Mouse (Mus musculus) MEL (cell line): ENCODE data around the gene Cpeb1. TPM values are rescaled to one million over a fixed set of nuclear protein-coding genes. Genes with fewer than 3 reads are reported as not detected.

Source experiments
- DNase-seq: peaks from one replicate; pipeline ENCODE4 v3.0.0; 2011; ENCODE audit warnings: low read depth, low spot score
- H3K27ac ChIP-seq: 2 replicates; pipeline ENCODE4 v1.5.1; 2012; ENCODE audit warnings: low read depth, mild to moderate bottlenecking, control low read depth, low read length, moderate library complexity; ENCODE audit not compliant: control insufficient read depth
- H3K27me3 ChIP-seq, 2 experiments: fragments of 150-350 bp in 1 of 2; sonication (generic) in 1 of 2; 2 replicates each; pipeline ENCODE4 v1.6.1; 2012; ENCODE audit warnings: low read length in 2 of 2, mild to moderate bottlenecking in 2 of 2, improper control_type of control experiment in 1 of 2, moderate library complexity in 1 of 2; ENCODE audit not compliant: insufficient read depth in 2 of 2, control insufficient read depth in 1 of 2
- H3K36me3 ChIP-seq, 2 experiments: 2 replicates each; pipeline ENCODE4 v1.6.1; 2012 to 2014; ENCODE audit warnings: low read length in 2 of 2, improper control_type of control experiment in 1 of 2, inconsistent platforms in 1 of 2, mild to moderate bottlenecking in 1 of 2; ENCODE audit not compliant: insufficient read depth in 2 of 2, control insufficient read depth in 1 of 2
- H3K4me1 ChIP-seq, 2 experiments: fragments of 150-350 bp in 1 of 2; sonication (generic) in 1 of 2; 2 replicates each; pipeline ENCODE4 v1.6.1; 2012; ENCODE audit warnings: low read length in 2 of 2, improper control_type of control experiment in 1 of 2, mild to moderate bottlenecking in 1 of 2; ENCODE audit not compliant: insufficient read depth in 2 of 2, control insufficient read depth in 1 of 2
- H3K4me3 ChIP-seq, 2 experiments: fragments of 150-350 bp in 1 of 2; sonication (generic) in 1 of 2; 2 replicates each; pipeline ENCODE4 v1.5.1; 2012; ENCODE audit warnings: low read depth in 2 of 2, low read length in 2 of 2, mild to moderate bottlenecking in 2 of 2, moderate library complexity in 2 of 2, control low read depth in 1 of 2, improper control_type of control experiment in 1 of 2; ENCODE audit not compliant: control insufficient read depth in 1 of 2, insufficient read depth in 1 of 2
- H3K79me2 ChIP-seq: 2 replicates; pipeline ENCODE4 v1.6.1; 2012; ENCODE audit warnings: mild to moderate bottlenecking, low read length, moderate library complexity; ENCODE audit not compliant: control insufficient read depth, poor library complexity, insufficient read depth
- H3K9ac ChIP-seq: 2 replicates; pipeline ENCODE4 v1.6.1; 2012; ENCODE audit warnings: low read depth, mild to moderate bottlenecking, control low read depth, low read length, moderate library complexity; ENCODE audit not compliant: control insufficient read depth, poor library complexity, severe bottlenecking
- H3K9me3 ChIP-seq: fragments of 150-350 bp; sonication (generic); replicated peaks from 2 replicates; pipeline ENCODE4 v1.6.1; 2012; ENCODE audit warnings: mild to moderate bottlenecking, low read length, improper control_type of control experiment, moderate library complexity; ENCODE audit not compliant: insufficient read depth
- BHLHE40 ChIP-seq: IDR thresholded peaks from 2 replicates; pipeline ENCODE4 v1.6.1; 2012; ENCODE audit warnings: low read depth, mild to moderate bottlenecking, inconsistent platforms, low read length, improper control_type of control experiment, borderline replicate concordance
- CHD2 ChIP-seq: IDR thresholded peaks from 2 replicates; pipeline ENCODE4 v1.6.1; 2011; ENCODE audit warnings: low read length, improper control_type of control experiment
- EP300 ChIP-seq, 2 experiments: IDR thresholded peaks; 2 replicates each; pipeline ENCODE4 v1.6.1; 2011; ENCODE audit warnings: improper control_type of control experiment in 2 of 2, low read length in 2 of 2, low read depth in 1 of 2, mild to moderate bottlenecking in 1 of 2
- GABPA ChIP-seq: IDR thresholded peaks from 2 replicates; pipeline ENCODE4 v1.6.1; 2012; ENCODE audit warnings: low read depth, mild to moderate bottlenecking, inconsistent platforms, low read length, improper control_type of control experiment, moderate library complexity
- HCFC1 ChIP-seq: IDR thresholded peaks from 2 replicates; pipeline ENCODE4 v1.6.1; 2012; ENCODE audit warnings: low read depth, mild to moderate bottlenecking, inconsistent platforms, low read length, improper control_type of control experiment, moderate library complexity
- JUND ChIP-seq: IDR thresholded peaks from 2 replicates; pipeline ENCODE4 v1.6.1; 2011; ENCODE audit warnings: low read depth, mild to moderate bottlenecking, improper control_type of control experiment, low read length
- KAT2A ChIP-seq: conservative IDR thresholded peaks from 2 replicates; pipeline ENCODE4 v1.6.1; 2012; ENCODE audit warnings: low read depth, low read length, improper control_type of control experiment, inconsistent platforms
- MAX ChIP-seq: IDR thresholded peaks from 2 replicates; pipeline ENCODE4 v1.6.1; 2011; ENCODE audit warnings: low read length, improper control_type of control experiment
- MAZ ChIP-seq: IDR thresholded peaks from 2 replicates; pipeline ENCODE4 v1.6.1; 2012; ENCODE audit warnings: low read depth, mild to moderate bottlenecking, inconsistent platforms, low read length, improper control_type of control experiment
- MXI1 ChIP-seq: IDR thresholded peaks from 2 replicates; pipeline ENCODE4 v1.6.1; 2011; ENCODE audit warnings: mild to moderate bottlenecking, low read depth, low read length, improper control_type of control experiment
- MYC ChIP-seq: IDR thresholded peaks from 2 replicates; pipeline ENCODE4 v1.6.1; 2011; ENCODE audit warnings: low read depth, mild to moderate bottlenecking, low read length, improper control_type of control experiment, moderate library complexity
- POLR2A ChIP-seq, 2 experiments: IDR thresholded peaks; 2 replicates each; pipeline ENCODE4 v1.6.1; 2011 to 2012; ENCODE audit warnings: low read length in 2 of 2, mild to moderate bottlenecking in 2 of 2, control low read depth in 1 of 2, improper control_type of control experiment in 1 of 2, low read depth in 1 of 2, moderate library complexity in 1 of 2; ENCODE audit not compliant: control insufficient read depth in 1 of 2, insufficient read depth in 1 of 2, poor library complexity in 1 of 2
- POLR2AphosphoS5 ChIP-seq: IDR thresholded peaks from 2 replicates; pipeline ENCODE4 v1.6.1; 2012; ENCODE audit warnings: low read depth, borderline replicate concordance, mild to moderate bottlenecking, inconsistent platforms, low read length, moderate library complexity, mixed read lengths
- RAD21 ChIP-seq: IDR thresholded peaks from 2 replicates; pipeline ENCODE4 v1.6.1; 2011; ENCODE audit warnings: mild to moderate bottlenecking, low read depth, low read length, improper control_type of control experiment
- RCOR1 ChIP-seq: IDR thresholded peaks from 2 replicates; pipeline ENCODE4 v1.6.1; 2012; ENCODE audit warnings: low read depth, mild to moderate bottlenecking, inconsistent platforms, low read length, improper control_type of control experiment
- SIN3A ChIP-seq: IDR thresholded peaks from 2 replicates; pipeline ENCODE4 v1.6.1; 2012; ENCODE audit warnings: low read length, improper control_type of control experiment, inconsistent platforms
- SMC3 ChIP-seq: IDR thresholded peaks from 2 replicates; pipeline ENCODE4 v1.6.1; 2011; ENCODE audit warnings: low read depth, low read length, improper control_type of control experiment
- TAL1 ChIP-seq: IDR thresholded peaks from 2 replicates; pipeline ENCODE4 v1.6.1; 2012; ENCODE audit warnings: mild to moderate bottlenecking, inconsistent platforms, low read length, moderate library complexity, mixed read lengths
- TBP ChIP-seq: IDR thresholded peaks from 2 replicates; pipeline ENCODE4 v1.8.0; 2011; ENCODE audit warnings: low read depth, low read length, improper control_type of control experiment
- TCF12 ChIP-seq: IDR thresholded peaks from 2 replicates; pipeline ENCODE4 v1.6.1; 2014; ENCODE audit warnings: low read depth, mild to moderate bottlenecking, inconsistent platforms, low read length, improper control_type of control experiment, moderate library complexity
- USF1 ChIP-seq: IDR thresholded peaks from 2 replicates; pipeline ENCODE4 v1.6.1; 2014; ENCODE audit warnings: low read depth, mild to moderate bottlenecking, inconsistent platforms, low read length, improper control_type of control experiment, moderate library complexity
- USF2 ChIP-seq, 2 experiments: IDR thresholded peaks; 2 replicates each; pipeline ENCODE4 v1.6.1; 2011 to 2012; ENCODE audit warnings: improper control_type of control experiment in 2 of 2, low read length in 2 of 2, borderline replicate concordance in 1 of 2, inconsistent platforms in 1 of 2, low read depth in 1 of 2, mild to moderate bottlenecking in 1 of 2; ENCODE audit not compliant: insufficient read depth in 1 of 2
- ZC3H11A ChIP-seq: IDR thresholded peaks from 2 replicates; pipeline ENCODE4 v1.6.1; 2012; ENCODE audit warnings: low read depth, mild to moderate bottlenecking, inconsistent platforms, low read length, improper control_type of control experiment
- ZKSCAN1 ChIP-seq: IDR thresholded peaks from 2 replicates; pipeline ENCODE4 v1.6.1; 2012; ENCODE audit warnings: low read depth, mild to moderate bottlenecking, inconsistent platforms, low read length, improper control_type of control experiment, moderate library complexity
- ZNF384 ChIP-seq: IDR thresholded peaks from 2 replicates; pipeline ENCODE4 v1.6.1; 2012; ENCODE audit warnings: low read depth, mild to moderate bottlenecking, inconsistent platforms, low read length, improper control_type of control experiment
- polyA plus RNA-seq, 2 experiments: library from polyadenylated mRNA; stranded (reverse) in 1 of 2; unstranded in 1 of 2; fragments of >175 nt in 1 of 2; fragments of >200 nt in 1 of 2; gene quantifications; 2 replicates each; pipeline versions ENCODE4 v1.2.1 to v1.2.4; 2012; ENCODE audit warnings: low replicate concordance in 2 of 2, low read depth in 1 of 2; ENCODE audit not compliant: insufficient read length in 2 of 2, insufficient read depth in 1 of 2, missing spikeins in 1 of 2
- total RNA-seq: library from RNA; depleted of rRNA; stranded (reverse); fragments of 300-350 nt; gene quantifications from 2 replicates; pipeline ENCODE4 v1.2.3, GENCODE M21; 2012

Cpeb1 gene
- total and polyA plus RNA-seq, 3 experiments, result not detected

- Histone ChIP-seq H3K4me1 (no peaks in the 10 kb centered on the region), H3K27ac (no peak within 1 kb of the TSS), H3K36me3 (no peaks in the 10 kb centered on the region), H3K9me3 (no peaks in the 10 kb centered on the region)
- DNase-seq, result no peak
- TF ChIP-seq GABPA (no peak), BHLHE40 (no peak), MXI1 (no peak), EP300 (IDR thresholded peaks at IDR 0.05; ENCODE audit: low read depth in 1 of 2, low read length in 2 of 2) (no peak), HCFC1 (no peak), TBP (no peak), MAX (no peak), SIN3A (no peak), ZNF384 (no peak), ZC3H11A (no peak), MAZ (no peak), USF1 (no peak), TAL1 (no peak), RCOR1 (no peak), CHD2 (no peak), SMC3 (no peak), KAT2A (no peak)
- TF ChIP-seq, all 39 proteins: peak for 0
- Histone ChIP-seq H3K4me3 (no peak within 1 kb of the TSS), H3K9ac (no peak within 1 kb of the TSS), H3K79me2 (no peaks in the 10 kb centered on the region), H3K27me3 (peaks cover 0 to 4% of the 10 kb centered on the region in 2 experiments; a peak in 2 of 4 replicates)
Measured at GRCm38 (mm10) chr7:81498181-81498580, 42.9 kb upstream of the Cpeb1 start, which contains the start of gene BC048679. BC048679 (minus strand) TSS chr7:81498281.

GRCm38 (mm10) chr7:81497171-81497570 lies 41.9 kb upstream of the Cpeb1 start:
- Histone ChIP-seq H3K4me3 (no peak overlapping the region), H3K79me2 (no peaks in the 10 kb centered on the region), H3K9ac (no peak overlapping the region), H3K4me1 (no peaks in the 10 kb centered on the region), H3K9me3 (no peaks in the 10 kb centered on the region), H3K27me3 (no peaks in the 10 kb centered on the region; a peak in 1 of 4 replicates), H3K36me3 (no peaks in the 10 kb centered on the region), H3K27ac (no peak overlapping the region)
- DNase-seq, result no peak
- TF ChIP-seq JUND, result no peak
- no peak for TF ChIP-seq USF1
- TF ChIP-seq MYC, result no peak
- TF ChIP-seq POLR2A (IDR thresholded peaks at IDR 0.05; ENCODE audit: control insufficient read depth in 1 of 2, insufficient read depth in 1 of 2, low read depth in 1 of 2, low read length in 2 of 2, poor library complexity in 1 of 2), result no peak
- TF ChIP-seq KAT2A, result no peak
- no peak for TF ChIP-seq ZNF384
- no peak for TF ChIP-seq SIN3A
- TF ChIP-seq MXI1, result no peak
- no peak for TF ChIP-seq ZC3H11A
- no peak for TF ChIP-seq RCOR1
- no peak for TF ChIP-seq MAZ
- TF ChIP-seq POLR2AphosphoS5, result no peak
- TF ChIP-seq TCF12, result no peak
- no peak for TF ChIP-seq TBP
- no peak for TF ChIP-seq USF2 (IDR thresholded peaks at IDR 0.05; ENCODE audit: borderline replicate concordance in 1 of 2, insufficient read depth in 1 of 2, low read depth in 1 of 2, low read length in 2 of 2)
- TF ChIP-seq RAD21, result no peak
- no peak for TF ChIP-seq ZKSCAN1
